Mouse (Mus musculus) olfactory bulb, adult 2 months (tissue): ENCODE data around the gene Strada.

Experiments
- CTCF ChIP-seq: fragments of 200-500 bp; IDR thresholded peaks from 2 replicates; pipeline ENCODE4 v1.5.1; 2012; ENCODE audit warnings: low read depth, mild to moderate bottlenecking, low read length, moderate library complexity; ENCODE audit not compliant: insufficient read depth
- POLR2A ChIP-seq: fragments of 200-500 bp; IDR thresholded peaks from 2 replicates; pipeline ENCODE4 v1.6.1; 2012; ENCODE audit warnings: mild to moderate bottlenecking, low read depth, low read length, moderate library complexity; ENCODE audit not compliant: insufficient read depth

- TF ChIP-seq CTCF (no peak), POLR2A (no peak)
These were observed 42.6 kb downstream of the Strada start for GRCm38 (mm10) chr11:106159216-106159920.
